Mouse (Mus musculus) testis, postnatal 14 days (tissue): ENCODE data around the gene Plcb2.

Experiments used
- DNase-seq: peaks from one replicate; pipeline ENCODE4 v3.0.0; 2021; ENCODE audit warnings: low spot score

Gene Plcb2

DNA sequence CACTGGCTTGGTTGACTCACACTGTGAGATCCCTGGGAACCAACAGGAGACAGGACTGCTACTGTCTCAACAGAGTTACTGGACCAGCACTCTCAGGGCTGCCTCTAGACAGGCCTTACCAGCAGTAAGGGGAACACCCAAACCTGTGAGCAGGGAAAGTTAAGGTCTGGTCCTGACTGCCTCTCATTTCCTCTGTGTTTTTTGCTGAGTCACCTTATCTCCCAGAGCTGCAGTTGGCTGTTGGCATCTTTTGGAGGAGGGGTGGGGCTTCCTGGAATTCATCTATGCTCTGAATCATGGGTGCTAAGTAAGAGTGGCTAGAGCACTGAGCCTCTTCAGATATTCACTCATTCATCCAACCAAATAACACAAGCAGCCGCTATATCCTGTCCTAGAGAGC lies 69.2 kb downstream of the Plcb2 start:
- DNase-seq, result peak; percentile 25

- no peak for DNase-seq
Measured at GRCm38 (mm10) chr2:118658457-118658856, 69.8 kb downstream of the Plcb2 start.
